Mouse (Mus musculus) hindbrain, embryonic 15.5 days (tissue): ENCODE measurements around the gene Klk13. TPM values are rescaled to one million over a fixed set of nuclear protein-coding genes. Genes with fewer than 3 reads are reported as not detected.
"Not testable (repeated sequence)": the region's sequence is repeated elsewhere in the genome, so short reads cannot be mapped to it uniquely, and the experiment has no call there.

ENCODE experiments used
- ATAC-seq: fragments of 200-750 bp; cut with Nextera tagmentation; 2 replicates; pipeline ENCODE4 v1.8.0; 2017; ENCODE audit warnings: low read depth, moderate number of reproducible peaks, moderate TSS enrichment; ENCODE audit not compliant: low FRiP score
- H3K27ac ChIP-seq: fragments of 300-500 bp; sonication (generic); replicated peaks from 2 replicates; pipeline ENCODE4 v1.5.1; 2015; ENCODE audit warnings: mild to moderate bottlenecking, inconsistent platforms
- H3K27me3 ChIP-seq: fragments of 300-500 bp; sonication (generic); 2 replicates; pipeline ENCODE4 v1.6.1; 2015; ENCODE audit warnings: control low read depth, inconsistent platforms
- H3K36me3 ChIP-seq: fragments of 300-500 bp; sonication (generic); 2 replicates; pipeline ENCODE4 v1.6.1; 2015; ENCODE audit warnings: control low read depth, inconsistent platforms
- H3K4me1 ChIP-seq: fragments of 300-500 bp; sonication (generic); replicated peaks from 2 replicates; pipeline ENCODE4 v1.6.1; 2015; ENCODE audit warnings: control low read depth, inconsistent platforms
- H3K4me2 ChIP-seq: fragments of 300-500 bp; sonication (generic); 2 replicates; pipeline ENCODE4 v1.6.1; 2015; ENCODE audit warnings: moderate library complexity, mild to moderate bottlenecking, inconsistent platforms
- H3K4me3 ChIP-seq: fragments of 300-500 bp; sonication (generic); 2 replicates; pipeline ENCODE4 v1.5.1; 2015; ENCODE audit warnings: mild to moderate bottlenecking, inconsistent platforms
- H3K9ac ChIP-seq: fragments of 300-500 bp; sonication (generic); 2 replicates; pipeline ENCODE4 v1.6.1; 2015; ENCODE audit warnings: inconsistent platforms
- H3K9me3 ChIP-seq: fragments of 300-500 bp; sonication (generic); 2 replicates; pipeline ENCODE4 v1.6.1; 2016; ENCODE audit warnings: control low read depth, inconsistent platforms
- WGBS: fragments of 180-500 bp; shearing (Covaris S2); methylation state at CpG from one replicate; pipeline ENCODE4 v1.1.7; 2015; 5-methylcytosine and 5-hydroxymethylcytosine counted together
- polyA plus RNA-seq: library from polyadenylated mRNA; unstranded; fragments of >200 nt; fragmentation: Nextera tagmentation; extraction: Ambion mirVana; gene quantifications from 2 replicates; pipeline ENCODE4 v1.2.1, GENCODE M21; 2015

Klk13 gene
- polyA plus RNA-seq: 0.17 and 0.18 TPM in 2 replicates

DNA sequence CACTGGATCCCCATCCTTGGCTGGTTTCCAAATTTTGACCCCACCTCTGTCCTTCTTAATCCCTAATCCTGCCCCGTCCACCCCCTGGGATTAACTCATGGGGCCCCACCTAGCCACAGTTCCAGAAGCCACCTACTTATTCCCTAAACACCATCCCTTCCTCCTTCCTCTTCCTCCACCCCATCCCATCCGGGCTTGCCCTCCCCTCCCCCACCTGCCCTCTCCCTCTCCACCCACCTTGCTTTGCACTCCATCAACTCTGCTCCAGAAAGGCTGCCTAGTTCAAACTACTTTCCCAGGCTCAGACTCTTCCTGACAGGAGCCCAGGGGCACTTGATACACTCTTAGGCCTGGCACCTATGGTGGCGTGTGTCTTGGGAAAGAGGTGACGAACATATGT is at the start of gene Klk13:
TSS of gene Klk13 (plus strand) at position 301 of the 400 bp plus-strand sequence.
- no peak for ATAC-seq
- Histone ChIP-seq H3K27ac (no peak within 1 kb of the TSS), H3K4me3 (no peak within 1 kb of the TSS), H3K4me2 (no peak within 1 kb of the TSS), H3K4me1 (no peaks in the 10 kb centered on the region), H3K9me3 (no peaks in the 10 kb centered on the region), H3K36me3 (no peaks in the 10 kb centered on the region), H3K27me3 (no peaks in the 10 kb centered on the region), H3K9ac (no peak within 1 kb of the TSS)
- WGBS: 64% methylated on average over 4 of the region's 4 CpGs

DNA sequence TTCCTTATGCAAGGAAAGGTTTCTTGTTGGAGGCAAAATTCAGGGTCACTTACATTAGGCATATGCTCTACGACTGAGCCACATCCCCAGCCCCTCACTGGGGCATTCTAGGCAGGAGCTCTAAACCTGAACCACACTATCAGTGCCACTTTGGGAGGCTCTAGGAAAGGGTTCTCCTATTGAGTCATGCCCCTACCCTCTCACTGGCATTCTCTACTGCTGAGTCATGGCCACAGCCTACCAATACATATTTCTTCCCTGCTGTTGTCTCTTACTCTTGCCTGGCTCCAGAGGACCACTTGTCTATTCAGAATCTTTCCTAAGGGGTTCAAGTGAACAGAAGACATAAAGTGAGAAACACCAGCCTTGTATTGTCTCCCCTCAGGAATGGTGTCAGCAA is 49.6 kb upstream of the Klk13 start:
- Histone ChIP-seq H3K27ac (no peak overlapping the region), H3K9ac (no peak overlapping the region), H3K4me3 (no peak overlapping the region), H3K4me2 (no peak overlapping the region), H3K27me3 (no peaks in the 10 kb centered on the region), H3K4me1 (no peaks in the 10 kb centered on the region), H3K36me3 (no peaks in the 10 kb centered on the region), H3K9me3 (no peaks in the 10 kb centered on the region)
- WGBS: 80% methylated on average over 1 of the region's 1 CpGs
- ATAC-seq: no peak

DNA sequence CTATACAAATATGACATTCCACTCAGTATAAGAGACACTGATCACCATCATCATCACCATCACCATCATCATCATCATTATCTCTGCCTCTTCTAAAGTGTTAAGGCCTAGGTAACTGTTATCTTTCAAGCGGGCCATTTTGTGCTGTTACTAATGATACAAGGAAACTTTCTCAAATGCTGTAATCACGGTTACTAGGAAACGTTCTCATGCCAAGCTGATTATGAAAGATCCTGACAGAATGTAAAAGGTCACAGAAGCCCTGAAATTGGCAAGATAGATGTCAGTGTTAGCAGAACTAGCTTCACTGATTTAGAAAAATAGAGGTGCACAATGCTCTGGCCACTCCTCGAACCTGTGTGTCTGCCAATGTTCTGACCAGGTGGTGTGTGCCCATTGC is 45.1 kb upstream of the Klk13 start:
- not testable (repeated sequence) for H3K36me3 ChIP-seq

DNA sequence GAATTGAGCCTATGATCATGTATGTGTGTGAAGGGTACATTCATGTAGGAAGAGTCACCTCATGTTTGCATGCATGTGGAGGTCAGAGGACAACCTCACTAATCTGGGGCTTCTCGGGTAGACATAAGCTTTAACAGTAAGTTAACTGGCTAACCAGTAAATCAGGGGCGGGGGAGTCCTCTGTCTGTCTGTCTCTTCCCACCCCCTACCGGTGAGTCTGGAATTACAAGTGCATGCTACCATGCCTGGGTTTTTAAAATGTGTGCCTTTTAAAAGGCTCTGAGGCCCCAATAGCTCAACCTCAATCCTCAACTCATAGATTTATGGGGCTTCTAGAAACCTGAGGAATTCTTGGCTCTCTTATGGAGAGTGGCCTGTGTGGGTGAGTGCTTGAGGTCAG is 43.8 kb upstream of the Klk13 start:
- Histone ChIP-seq H3K27ac (no peak overlapping the region), H3K4me3 (no peak overlapping the region), H3K27me3 (no peaks in the 10 kb centered on the region), H3K36me3 (no peaks in the 10 kb centered on the region), H3K4me1 (peaks cover 8% of the 10 kb centered on the region), H3K9ac (no peak overlapping the region), H3K9me3 (no peaks in the 10 kb centered on the region), H3K4me2 (no peak overlapping the region)
- no peak for ATAC-seq
- 22% methylated on average over 3 of the region's 3 CpGs for WGBS

More for the DNA sequence above, 45.1 kb upstream of the Klk13 start:
- not testable (repeated sequence) for H3K9me3 ChIP-seq, H3K4me2 ChIP-seq, H3K27ac ChIP-seq, ATAC-seq, H3K9ac ChIP-seq, H3K27me3 ChIP-seq, H3K4me3 ChIP-seq, H3K4me1 ChIP-seq
- WGBS: 92% methylated on average over 4 of the region's 4 CpGs

DNA sequence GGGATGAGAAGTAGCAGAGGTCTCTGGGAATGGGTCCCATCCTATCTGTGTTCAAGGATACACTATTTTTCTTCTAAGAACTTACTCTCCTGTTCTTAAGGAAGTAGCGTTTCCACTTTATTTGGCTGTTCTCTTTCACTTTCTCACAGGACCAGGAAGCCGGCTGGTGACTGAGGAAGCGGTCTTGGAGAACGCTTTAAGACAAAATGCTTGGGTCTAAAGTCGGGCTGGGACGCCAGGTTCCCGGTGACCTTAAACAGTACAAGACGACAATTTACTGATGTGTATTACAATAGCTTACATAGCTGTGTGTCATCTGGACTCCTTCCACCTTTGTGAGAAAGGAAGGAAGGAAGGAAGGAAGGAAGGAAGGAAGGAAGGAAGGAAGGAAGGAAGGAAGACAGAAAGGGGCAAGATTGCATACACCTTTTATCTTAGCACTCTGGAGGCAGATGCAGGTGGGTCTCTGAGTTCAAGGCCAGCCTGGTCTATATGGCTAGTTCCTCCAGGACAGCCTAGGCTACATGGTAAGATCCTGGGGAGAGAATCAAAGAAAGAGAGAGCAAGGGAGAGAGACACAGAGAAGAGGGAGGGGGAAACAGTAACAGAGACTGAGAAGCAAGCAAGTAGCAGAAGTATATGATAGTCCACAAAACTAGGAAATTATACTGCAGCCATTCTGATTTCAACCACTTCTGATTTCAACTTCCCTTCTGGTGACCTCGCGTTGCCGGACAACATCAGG is 41.1 kb upstream of the Klk13 start:
- Histone ChIP-seq H3K27ac (peak overlapping the region; percentile 12; the same call in 1 of the 2 replicates), H3K4me3 (peak overlapping the region; percentile 55), H3K9ac (peak overlapping the region; percentile 58; the same call in 1 of the 2 replicates), H3K4me2 (peak overlapping the region; percentile 79), H3K9me3 (no peaks in the 10 kb centered on the region), H3K36me3 (peaks cover 15% of the 10 kb centered on the region), H3K4me1 (peaks cover 8% of the 10 kb centered on the region), H3K27me3 (no peaks in the 10 kb centered on the region)
- peak; percentile 63 for ATAC-seq
- WGBS: 70% methylated on average over 11 of the region's 11 CpGs

DNA sequence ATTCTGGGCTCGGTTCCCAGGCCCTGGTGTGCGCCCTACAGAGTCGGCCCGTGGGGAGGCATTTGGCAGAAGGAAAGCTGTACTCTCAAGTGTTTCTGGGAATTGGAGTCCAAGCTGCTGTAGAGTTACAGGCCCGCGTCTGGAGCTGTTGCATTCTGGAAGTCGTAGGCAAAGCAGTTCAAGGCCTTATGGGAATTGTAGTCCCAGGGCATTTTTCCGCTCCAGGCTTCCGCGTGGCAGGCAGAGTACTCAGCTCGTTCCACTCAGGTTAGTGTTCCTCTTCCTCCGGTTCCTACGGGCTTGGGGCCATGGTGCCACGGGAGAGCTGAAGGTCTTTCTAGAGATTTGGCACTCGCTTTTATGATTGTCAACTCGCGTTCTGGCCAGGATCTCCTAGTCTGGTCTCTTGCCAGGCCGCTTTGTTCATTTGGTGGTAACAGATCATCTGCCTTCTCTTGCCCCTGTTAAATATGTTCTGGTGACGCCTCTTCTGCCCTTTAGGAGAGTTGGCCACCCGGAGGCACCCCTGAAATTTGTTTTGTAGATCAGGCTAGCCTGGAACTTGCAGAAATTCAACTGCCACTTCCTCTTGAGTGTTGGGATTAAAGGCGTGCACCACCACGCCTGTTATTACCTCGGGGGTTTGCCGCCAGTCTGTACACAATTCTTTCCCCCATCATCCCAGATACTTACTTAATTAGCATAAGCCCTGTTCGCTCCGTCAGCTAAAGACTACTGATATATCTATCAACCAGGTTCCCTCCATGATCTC is 40.4 kb upstream of the Klk13 start, which contains the start of gene Ctu1:
TSS of gene Ctu1 (plus strand) at position 208 of the 772 bp plus-strand sequence.
- Histone ChIP-seq H3K4me2 (peak within 1 kb of the TSS; percentile 79), H3K4me1 (peaks cover 8% of the 10 kb centered on the region), H3K36me3 (peaks cover 23% of the 10 kb centered on the region), H3K4me3 (peak within 1 kb of the TSS; percentile 55), H3K27ac (peak within 1 kb of the TSS; percentile 66), H3K27me3 (no peaks in the 10 kb centered on the region), H3K9ac (peak within 1 kb of the TSS; percentile 58), H3K9me3 (no peaks in the 10 kb centered on the region)
- WGBS: under 1% methylated on average over 26 of the region's 26 CpGs
- ATAC-seq: peak; percentile 96

DNA sequence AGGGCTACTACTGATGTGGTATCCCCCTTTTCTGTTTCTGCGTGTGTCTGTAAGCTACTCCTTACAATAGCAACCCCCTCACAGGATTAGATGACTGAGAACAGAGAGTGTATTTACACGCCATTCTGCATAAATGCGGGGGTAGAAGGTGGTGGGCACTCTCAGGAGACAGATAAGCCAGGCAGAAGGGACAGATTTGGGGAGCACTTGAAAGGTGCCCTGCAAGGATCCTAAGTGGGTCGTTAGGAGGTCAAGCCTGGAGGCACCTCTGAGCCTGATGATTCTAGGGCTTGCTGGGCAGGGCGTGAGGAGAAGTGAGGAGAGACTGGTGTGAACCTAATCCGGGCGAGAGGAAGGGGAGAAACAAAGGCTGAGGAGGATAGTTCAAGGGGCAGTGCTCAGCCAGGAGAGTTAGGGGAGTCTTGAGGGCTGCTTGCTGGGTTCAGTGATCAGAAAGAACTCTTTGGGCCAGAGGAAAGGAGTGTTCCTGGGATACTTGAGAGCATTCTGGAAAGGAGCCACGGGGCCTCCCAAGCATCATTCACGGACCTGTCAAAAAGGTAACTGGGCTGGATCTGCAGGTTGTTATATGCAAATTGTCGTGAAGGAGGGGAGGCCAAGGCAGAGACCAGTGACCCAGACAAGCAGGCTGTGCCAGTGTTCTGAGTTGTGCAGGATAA is 39.6 kb upstream of the Klk13 start:
- H3K36me3 ChIP-seq: peaks cover 30% of the 10 kb centered on the region
- H3K27me3 ChIP-seq: no peaks in the 10 kb centered on the region
- peak; percentile 20 for ATAC-seq
- H3K4me3 ChIP-seq: peak overlapping the region; percentile 55
- H3K9ac ChIP-seq: peak overlapping the region; percentile 58
- peak overlapping the region; percentile 79 for H3K4me2 ChIP-seq
- peak overlapping the region; percentile 66 for H3K27ac ChIP-seq
- peaks cover 8% of the 10 kb centered on the region for H3K4me1 ChIP-seq
- H3K9me3 ChIP-seq: no peaks in the 10 kb centered on the region
- WGBS: 18% methylated on average over 10 of the region's 10 CpGs

DNA sequence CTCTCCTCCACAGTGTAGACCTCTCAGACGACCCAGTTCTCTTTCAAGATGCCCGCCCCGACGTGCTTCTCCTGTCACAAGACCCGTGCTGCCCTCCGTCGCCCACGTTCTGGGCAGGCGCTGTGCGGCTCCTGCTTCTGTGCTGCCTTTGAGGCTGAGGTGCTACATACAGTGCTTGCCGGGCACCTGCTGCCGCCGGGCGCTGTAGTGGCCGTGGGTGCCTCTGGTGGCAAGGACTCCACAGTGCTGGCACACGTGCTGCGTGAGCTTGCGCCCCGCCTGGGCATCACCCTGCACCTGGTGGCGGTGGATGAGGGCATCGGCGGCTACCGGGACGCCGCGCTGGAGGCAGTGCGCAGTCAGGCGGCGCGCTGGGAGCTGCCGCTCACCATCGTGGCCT is 37.3 kb upstream of the Klk13 start:
- no peak for ATAC-seq
- H3K27me3 ChIP-seq: no peaks in the 10 kb centered on the region
- WGBS: 92% methylated on average over 32 of the region's 32 CpGs
- no peak overlapping the region for H3K4me3 ChIP-seq
- H3K4me1 ChIP-seq: peaks cover 8% of the 10 kb centered on the region
- H3K4me2 ChIP-seq: no peak overlapping the region
- H3K36me3 ChIP-seq: peaks cover 34% of the 10 kb centered on the region
- no peaks in the 10 kb centered on the region for H3K9me3 ChIP-seq
- no peak overlapping the region for H3K27ac ChIP-seq
- no peak overlapping the region for H3K9ac ChIP-seq

DNA sequence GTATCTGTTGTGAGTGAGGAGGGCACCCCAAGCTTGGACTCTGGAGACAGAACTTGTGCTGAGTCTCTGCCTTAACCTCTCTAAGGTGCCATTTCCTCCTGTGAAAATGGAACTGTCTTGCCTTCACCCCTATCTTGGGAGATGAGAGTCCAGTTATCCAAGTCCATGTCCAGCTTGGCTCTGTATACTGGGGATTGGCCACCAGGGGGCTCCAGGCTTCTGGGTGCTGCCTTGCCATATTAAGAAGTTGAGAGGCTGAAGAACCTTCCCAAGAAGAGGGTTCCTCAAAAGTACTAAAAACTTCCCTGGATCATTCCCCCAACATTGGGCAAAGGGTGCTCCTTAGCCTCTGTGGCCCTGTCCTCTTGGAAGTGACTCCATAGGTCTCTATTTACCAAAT is 33.9 kb upstream of the Klk13 start:
- Histone ChIP-seq H3K36me3 (peaks cover 34% of the 10 kb centered on the region), H3K9me3 (no peaks in the 10 kb centered on the region), H3K9ac (no peak overlapping the region), H3K27me3 (no peaks in the 10 kb centered on the region), H3K27ac (no peak overlapping the region), H3K4me1 (no peaks in the 10 kb centered on the region), H3K4me2 (no peak overlapping the region), H3K4me3 (no peak overlapping the region)
- ATAC-seq: no peak

DNA sequence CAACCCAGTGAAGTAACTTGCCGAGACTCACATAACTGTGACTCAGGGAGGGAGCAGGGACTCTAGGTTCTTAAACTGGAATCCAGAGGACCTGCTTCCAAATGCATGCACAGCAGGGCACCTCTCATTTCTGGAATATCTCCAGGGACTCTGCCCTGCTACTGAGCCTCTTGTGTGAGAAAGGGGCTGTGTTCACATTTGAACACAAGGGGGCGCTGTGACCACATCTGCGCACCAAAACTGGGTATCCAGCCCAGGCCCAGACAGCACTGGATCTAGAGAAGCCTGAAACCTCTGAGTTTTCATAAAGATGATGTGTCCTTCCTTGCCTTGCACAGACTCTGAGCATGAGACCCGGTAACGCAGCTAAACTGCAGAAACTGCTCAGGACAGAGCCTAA is 31.4 kb upstream of the Klk13 start:
- no peak overlapping the region for H3K4me2 ChIP-seq
- 19% methylated on average over 5 of the region's 5 CpGs for WGBS
- no peak overlapping the region for H3K9ac ChIP-seq
- H3K27me3 ChIP-seq: no peaks in the 10 kb centered on the region
- no peak overlapping the region for H3K27ac ChIP-seq
- H3K4me1 ChIP-seq: no peaks in the 10 kb centered on the region
- H3K36me3 ChIP-seq: peaks cover 21% of the 10 kb centered on the region
- ATAC-seq: peak; percentile 71
- H3K4me3 ChIP-seq: no peak overlapping the region
- H3K9me3 ChIP-seq: no peaks in the 10 kb centered on the region

DNA sequence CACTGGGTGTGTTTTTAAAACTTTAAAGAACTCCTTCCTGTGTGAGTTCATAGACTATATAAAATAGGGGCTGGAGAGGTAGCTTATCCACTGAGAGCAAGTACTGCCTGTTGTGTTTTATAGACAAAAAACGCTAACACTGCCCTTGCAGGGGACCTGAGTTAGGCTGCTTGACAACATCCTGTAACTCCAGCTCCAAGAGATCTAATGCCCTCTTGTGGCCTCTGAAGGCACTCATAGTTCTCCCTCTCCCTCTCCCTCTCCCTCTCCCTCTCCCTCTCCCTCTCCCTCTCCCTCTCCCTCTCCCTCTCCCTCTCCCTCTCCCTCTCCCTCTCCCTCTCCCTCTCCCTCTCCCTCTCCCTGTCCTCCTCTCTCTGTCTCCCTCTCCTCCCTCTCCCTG is 29.9 kb upstream of the Klk13 start:
- not testable (repeated sequence) for H3K4me3 ChIP-seq, H3K36me3 ChIP-seq, H3K27ac ChIP-seq, H3K9ac ChIP-seq, H3K9me3 ChIP-seq, H3K27me3 ChIP-seq, H3K4me2 ChIP-seq, ATAC-seq, H3K4me1 ChIP-seq
- 17% methylated on average over 1 of the region's 1 CpGs for WGBS

DNA sequence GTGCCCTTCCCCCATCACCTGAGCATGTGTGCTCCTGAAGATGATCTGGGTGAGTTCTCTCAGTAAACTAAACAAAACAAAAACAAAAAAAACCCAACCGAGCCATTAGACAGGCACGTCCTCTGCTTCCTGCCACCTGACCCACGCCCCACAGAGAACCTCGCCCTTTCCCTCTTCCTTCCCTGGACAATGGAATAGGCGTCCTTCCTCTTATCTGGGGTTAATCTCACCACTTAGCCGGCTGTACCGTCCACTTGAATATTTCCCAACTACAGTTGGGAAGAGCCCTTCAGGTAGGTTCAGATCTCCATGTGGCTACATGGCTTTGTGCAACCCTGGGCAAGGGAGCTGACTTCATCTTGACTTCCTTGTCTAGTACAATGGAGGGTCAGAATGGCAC is 27.3 kb upstream of the Klk13 start:
- 83% methylated on average over 7 of the region's 7 CpGs for WGBS
- H3K4me2 ChIP-seq: no peak overlapping the region
- no peak overlapping the region for H3K27ac ChIP-seq
- H3K9ac ChIP-seq: no peak overlapping the region
- H3K36me3 ChIP-seq: no peaks in the 10 kb centered on the region
- no peaks in the 10 kb centered on the region for H3K27me3 ChIP-seq
- no peak overlapping the region for H3K4me3 ChIP-seq
- ATAC-seq: no peak
- H3K4me1 ChIP-seq: no peaks in the 10 kb centered on the region
- no peaks in the 10 kb centered on the region for H3K9me3 ChIP-seq
